Mouse (Mus musculus): ENCODE results near the gene Ppp1r14d. TPM values are rescaled to one million over a fixed set of nuclear protein-coding genes. Genes with fewer than 3 reads are reported as not detected.

The Ppp1r14d gene
- polyA plus RNA-seq, 1 experiment from 2014 or later, result not detected

- Histone ChIP-seq H3K4me2 (no peak overlapping the region), H3K9me3 (ENCODE audit: control insufficient read depth, low read length) (no peaks in the 10 kb centered on the region), H3K27me3 (replicated peaks; ENCODE audit: control insufficient read depth, insufficient read depth, low read length) (peaks cover 43% of the 10 kb centered on the region), H3K4me3 (ENCODE audit: low read depth, low read length) (no peak overlapping the region), H3K27ac (ENCODE audit: low read depth, low read length) (no peak overlapping the region), H3K4me1 (replicated peaks; ENCODE audit: control insufficient read depth, insufficient read depth, low read length) (peaks cover 10% of the 10 kb centered on the region), H3K36me3 (ENCODE audit: control insufficient read depth, insufficient read depth, low read length) (no peaks in the 10 kb centered on the region), H3K9ac (ENCODE audit: low read depth, low read length) (no peak overlapping the region)
- ATAC-seq (replicated peaks; ENCODE audit: low FRiP score) (no peak), DNase-seq (ENCODE audit: low spot score) (no peak)
- WGBS, result 80% methylated on average over 4 of the region's 4 CpGs
Observed at GRCm38 (mm10) chr2:119240819-119241186, 11.1 kb upstream of the Ppp1r14d start.

DNA sequence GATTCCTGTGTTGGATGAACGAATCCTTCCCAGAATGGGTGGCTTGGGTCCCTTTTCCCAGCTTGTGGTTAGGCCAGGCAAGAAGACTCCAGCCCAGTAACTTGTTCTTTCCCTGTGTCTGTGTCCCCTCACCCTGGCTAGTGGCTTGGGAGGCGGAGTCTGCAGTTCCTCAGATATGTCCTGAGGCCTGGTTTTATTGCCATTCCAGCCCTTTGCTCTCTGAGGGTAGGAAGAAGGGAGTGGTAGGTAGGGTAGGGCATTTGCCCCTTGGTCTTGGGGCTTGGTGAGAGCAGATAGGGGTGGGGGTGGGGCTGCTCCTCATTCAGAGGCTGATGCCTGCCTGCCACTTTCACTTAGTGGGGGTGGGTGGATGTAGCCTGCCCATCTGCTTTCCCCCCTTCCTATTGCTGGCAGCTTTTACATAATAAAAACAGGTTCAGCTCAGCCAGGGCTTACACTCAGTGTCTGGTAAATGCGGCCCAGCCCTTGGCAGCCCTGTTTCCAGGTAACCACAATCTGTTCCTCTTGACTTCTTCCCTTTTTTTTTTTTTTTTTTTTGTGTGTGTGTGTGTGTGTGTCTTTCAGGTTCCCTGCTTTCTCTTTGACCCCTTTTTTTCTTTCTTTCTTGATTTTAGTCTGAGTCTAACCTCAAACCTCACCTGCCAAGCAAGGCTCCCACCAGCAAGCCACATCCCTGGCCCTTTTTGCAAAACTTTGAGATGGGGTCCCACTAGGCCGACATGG is 10.5 kb upstream of the Ppp1r14d start:
- 57% methylated on average over 4 of the region's 4 CpGs for WGBS
- no peaks in the 10 kb centered on the region for H3K36me3 ChIP-seq (ENCODE audit: control insufficient read depth, insufficient read depth, low read length)
- H3K27me3 ChIP-seq (replicated peaks; ENCODE audit: control insufficient read depth, insufficient read depth, low read length), result peaks cover 48% of the 10 kb centered on the region
- H3K27ac ChIP-seq (ENCODE audit: low read depth, low read length), result no peak overlapping the region
- H3K4me2 ChIP-seq, result no peak overlapping the region
- no peaks in the 10 kb centered on the region for H3K9me3 ChIP-seq (ENCODE audit: control insufficient read depth, low read length)
- no peak for DNase-seq (ENCODE audit: low spot score)
- H3K4me3 ChIP-seq (ENCODE audit: low read depth, low read length), result no peak overlapping the region
- peaks cover 10% of the 10 kb centered on the region for H3K4me1 ChIP-seq (replicated peaks; ENCODE audit: control insufficient read depth, insufficient read depth, low read length)
- no peak for ATAC-seq (replicated peaks; ENCODE audit: low FRiP score)
- H3K9ac ChIP-seq (ENCODE audit: low read depth, low read length), result no peak overlapping the region

DNA sequence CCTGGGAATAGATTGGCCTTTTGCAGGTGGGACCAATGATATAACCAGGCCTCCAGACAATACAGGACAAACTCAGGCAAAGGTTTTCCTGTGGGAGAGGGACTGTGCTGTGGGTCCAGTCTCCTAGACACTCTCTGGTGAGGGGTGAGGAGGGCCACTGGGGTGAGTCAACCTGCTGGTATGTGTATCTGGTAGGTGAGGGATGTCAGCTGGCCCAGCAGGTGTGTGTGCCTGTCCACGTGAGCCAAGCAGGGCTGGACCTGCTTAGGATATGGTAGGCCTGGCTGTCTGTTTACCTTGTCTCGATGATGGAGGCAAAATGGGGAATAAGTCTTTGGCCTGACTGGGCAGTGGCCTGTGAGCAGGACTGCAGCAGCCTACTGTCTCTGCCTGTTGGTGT is 9.0 kb upstream of the Ppp1r14d start:
- WGBS, result 74% methylated on average over 2 of the region's 2 CpGs
- no peak overlapping the region for H3K27ac ChIP-seq (ENCODE audit: low read depth, low read length)
- H3K27me3 ChIP-seq (replicated peaks; ENCODE audit: control insufficient read depth, insufficient read depth, low read length), result peaks cover 51% of the 10 kb centered on the region
- no peak overlapping the region for H3K9ac ChIP-seq (ENCODE audit: low read depth, low read length)
- no peak overlapping the region for H3K4me2 ChIP-seq
- ATAC-seq (replicated peaks; ENCODE audit: low FRiP score) (no peak), DNase-seq (ENCODE audit: low spot score) (no peak)
- H3K36me3 ChIP-seq (ENCODE audit: control insufficient read depth, insufficient read depth, low read length), result no peaks in the 10 kb centered on the region
- H3K4me3 ChIP-seq (ENCODE audit: low read depth, low read length), result no peak overlapping the region
- H3K9me3 ChIP-seq (ENCODE audit: control insufficient read depth, low read length), result no peaks in the 10 kb centered on the region
- peaks cover 10% of the 10 kb centered on the region for H3K4me1 ChIP-seq (replicated peaks; ENCODE audit: control insufficient read depth, insufficient read depth, low read length)

GRCm38 (mm10) chr2:119237871-119238220 is 8.1 kb upstream of the Ppp1r14d start:
- Histone ChIP-seq H3K27me3 (replicated peaks; ENCODE audit: control insufficient read depth, insufficient read depth, low read length) (peaks cover 51% of the 10 kb centered on the region), H3K9ac (ENCODE audit: low read depth, low read length) (no peak overlapping the region), H3K4me1 (replicated peaks; ENCODE audit: control insufficient read depth, insufficient read depth, low read length) (peaks cover 10% of the 10 kb centered on the region), H3K27ac (ENCODE audit: low read depth, low read length) (no peak overlapping the region), H3K36me3 (ENCODE audit: control insufficient read depth, insufficient read depth, low read length) (no peaks in the 10 kb centered on the region), H3K4me3 (ENCODE audit: low read depth, low read length) (peak overlapping the region; percentile 54), H3K4me2 (peak overlapping the region; percentile 83), H3K9me3 (ENCODE audit: control insufficient read depth, low read length) (no peaks in the 10 kb centered on the region)
- no peak for ATAC-seq (replicated peaks; ENCODE audit: low FRiP score)
- 5% methylated on average over 31 of the region's 31 CpGs for WGBS
- DNase-seq (ENCODE audit: low spot score), result peak; percentile 45

- under 1% methylated on average over 72 of the region's 73 CpGs for WGBS
- ATAC-seq (replicated peaks; ENCODE audit: low FRiP score) (no peak), DNase-seq (ENCODE audit: low spot score) (peak; percentile 43)
- Histone ChIP-seq H3K4me1 (replicated peaks; ENCODE audit: control insufficient read depth, insufficient read depth, low read length) (peaks cover 10% of the 10 kb centered on the region), H3K9ac (ENCODE audit: low read depth, low read length) (peak within 1 kb of the TSS; percentile 23; the same call in 1 of the 2 replicates), H3K36me3 (ENCODE audit: control insufficient read depth, insufficient read depth, low read length) (no peaks in the 10 kb centered on the region), H3K27ac (ENCODE audit: low read depth, low read length) (no peak within 1 kb of the TSS), H3K4me3 (ENCODE audit: low read depth, low read length) (peak within 1 kb of the TSS; percentile 54), H3K9me3 (ENCODE audit: control insufficient read depth, low read length) (no peaks in the 10 kb centered on the region), H3K27me3 (replicated peaks; ENCODE audit: control insufficient read depth, insufficient read depth, low read length) (peaks cover 51% of the 10 kb centered on the region), H3K4me2 (peak within 1 kb of the TSS; percentile 83)
Observed at GRCm38 (mm10) chr2:119237210-119237870, 7.6 kb upstream of the Ppp1r14d start, which contains the start of gene Spint1. Spint1 (plus strand) TSS chr2:119237362.

- peak overlapping the region; percentile 83 for H3K4me2 ChIP-seq
- H3K4me1 ChIP-seq (replicated peaks; ENCODE audit: control insufficient read depth, insufficient read depth, low read length), result peaks cover 10% of the 10 kb centered on the region
- H3K27me3 ChIP-seq (replicated peaks; ENCODE audit: control insufficient read depth, insufficient read depth, low read length), result peaks cover 51% of the 10 kb centered on the region
- no peaks in the 10 kb centered on the region for H3K9me3 ChIP-seq (ENCODE audit: control insufficient read depth, low read length)
- H3K36me3 ChIP-seq (ENCODE audit: control insufficient read depth, insufficient read depth, low read length), result no peaks in the 10 kb centered on the region
- DNase-seq (ENCODE audit: low spot score), result no peak
- no peak for ATAC-seq (replicated peaks; ENCODE audit: low FRiP score)
- H3K9ac ChIP-seq (ENCODE audit: low read depth, low read length), result no peak overlapping the region
- 13% methylated on average over 25 of the region's 25 CpGs for WGBS
- H3K27ac ChIP-seq (ENCODE audit: low read depth, low read length), result no peak overlapping the region
- H3K4me3 ChIP-seq (ENCODE audit: low read depth, low read length), result peak overlapping the region; percentile 54
Observed at GRCm38 (mm10) chr2:119236682-119237209, 7.0 kb upstream of the Ppp1r14d start.

GRCm38 (mm10) chr2:119209176-119209507 is 20.6 kb downstream of the Ppp1r14d start:
- peak overlapping the region; percentile 22; the same call in 1 of the 2 replicates for H3K27ac ChIP-seq (ENCODE audit: low read depth, low read length)
- peak overlapping the region; percentile 76 for H3K4me3 ChIP-seq (ENCODE audit: low read depth, low read length)
- peaks cover 10% of the 10 kb centered on the region for H3K36me3 ChIP-seq (ENCODE audit: control insufficient read depth, insufficient read depth, low read length)
- peak overlapping the region; percentile 78 for H3K9ac ChIP-seq (ENCODE audit: low read depth, low read length)
- peak overlapping the region; percentile 68 for H3K4me2 ChIP-seq
- H3K9me3 ChIP-seq (ENCODE audit: control insufficient read depth, low read length), result no peaks in the 10 kb centered on the region
- ATAC-seq (replicated peaks; ENCODE audit: low FRiP score) (no peak), DNase-seq (ENCODE audit: low spot score) (no peak)
- WGBS, result under 1% methylated on average over 13 of the region's 13 CpGs
- peaks cover 5% of the 10 kb centered on the region; the same call in 1 of the 2 replicates for H3K4me1 ChIP-seq (replicated peaks; ENCODE audit: control insufficient read depth, insufficient read depth, low read length)
- H3K27me3 ChIP-seq (replicated peaks; ENCODE audit: control insufficient read depth, insufficient read depth, low read length), result no peaks in the 10 kb centered on the region

DNA sequence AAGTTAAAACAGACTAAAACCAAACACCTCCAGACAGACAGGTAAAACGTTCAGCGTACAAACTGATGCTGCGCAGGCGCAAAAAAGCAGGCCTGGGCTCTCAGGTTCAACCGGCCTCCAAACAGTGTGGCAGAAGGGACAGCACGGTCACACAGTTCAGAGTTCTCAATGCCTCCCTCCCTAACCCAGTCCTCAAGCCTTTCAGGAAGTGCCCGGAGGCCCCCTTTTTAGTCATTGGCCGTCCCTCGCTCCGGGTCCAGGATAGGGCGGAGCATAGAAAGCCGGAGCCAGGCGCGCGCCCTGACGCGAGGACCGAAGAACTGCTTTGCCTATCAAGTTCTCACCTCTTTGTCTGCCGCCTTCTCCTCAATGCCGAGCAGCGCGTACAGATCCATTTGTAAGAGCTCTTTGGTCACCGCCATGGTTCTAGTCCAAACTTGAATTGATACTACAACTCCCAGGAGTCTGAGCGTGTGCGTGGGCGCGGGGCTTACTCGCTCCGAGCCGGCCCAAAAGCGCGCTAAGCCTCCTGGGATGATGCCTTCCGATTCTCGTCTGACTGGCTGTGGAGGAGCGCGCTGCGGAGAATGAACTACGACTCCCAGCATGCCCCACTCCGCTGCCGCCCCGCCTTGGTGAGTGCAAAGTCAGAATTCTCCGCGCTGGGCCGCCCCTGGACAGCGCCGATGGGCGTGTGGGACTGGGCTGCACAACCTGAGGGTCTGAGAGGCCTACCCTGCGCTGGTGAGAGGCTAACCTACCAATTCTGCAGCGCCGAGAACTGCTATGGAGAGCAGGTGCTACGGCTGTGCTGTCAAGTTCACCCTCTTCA is 21.1 kb downstream of the Ppp1r14d start, which contains the start of the genes Zfyve19 and Dnajc17:
Gene Zfyve19, plus strand, starts transcription at position 274 of the 832 bp plus-strand sequence.
Gene Dnajc17, minus strand, starts transcription at position 452 of the 832 bp plus-strand sequence.
- no peaks in the 10 kb centered on the region for H3K9me3 ChIP-seq (ENCODE audit: control insufficient read depth, low read length)
- H3K4me1 ChIP-seq (replicated peaks; ENCODE audit: control insufficient read depth, insufficient read depth, low read length), result peaks cover 5% of the 10 kb centered on the region; the same call in 1 of the 2 replicates
- peaks cover 10% of the 10 kb centered on the region; the same call in 1 of the 2 replicates for H3K36me3 ChIP-seq (ENCODE audit: control insufficient read depth, insufficient read depth, low read length)
- peak within 1 kb of the TSS; percentile 76 for H3K4me3 ChIP-seq (ENCODE audit: low read depth, low read length)
- DNase-seq (ENCODE audit: low spot score) (peak; percentile 96), ATAC-seq (replicated peaks; ENCODE audit: low FRiP score) (peak; percentile 97)
- peak within 1 kb of the TSS; percentile 68 for H3K4me2 ChIP-seq
- no peaks in the 10 kb centered on the region for H3K27me3 ChIP-seq (replicated peaks; ENCODE audit: control insufficient read depth, insufficient read depth, low read length)
- under 1% methylated on average over 51 of the region's 51 CpGs for WGBS
- H3K9ac ChIP-seq (ENCODE audit: low read depth, low read length), result peak within 1 kb of the TSS; percentile 78
- H3K27ac ChIP-seq (ENCODE audit: low read depth, low read length), result peak within 1 kb of the TSS; percentile 81
